Mouse (Mus musculus) NIH3T3 (cell line): ENCODE measurements around the gene Rcc1.

Source experiments
- DNase-seq: peaks from one replicate; pipeline ENCODE4 v3.0.0-alpha.2; 2012; ENCODE audit warnings: low read depth

The Rcc1 gene

DNA sequence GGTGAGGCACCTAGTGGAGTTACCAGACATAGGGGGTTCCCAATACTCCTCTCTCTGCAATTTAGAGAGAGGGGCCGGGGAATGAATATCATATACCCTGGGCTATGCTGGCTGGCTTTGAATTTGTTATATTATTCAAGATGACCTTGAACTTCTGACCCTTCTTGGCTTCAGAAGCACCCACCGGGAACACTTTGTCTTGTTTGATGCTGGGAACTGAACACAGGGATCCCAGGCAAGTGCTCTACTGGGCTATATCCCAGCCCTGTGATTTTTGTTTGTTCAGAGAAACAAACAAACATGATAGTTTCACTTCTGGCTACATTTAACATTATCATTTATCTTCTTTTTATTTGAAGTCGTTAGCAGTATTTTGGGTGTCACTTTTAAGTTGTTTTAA is 2.0 kb upstream of the Rcc1 start:
- DNase-seq: no peak

- DNase-seq: no peak
These were observed 1.2 kb upstream of the Rcc1 start for GRCm38 (mm10) chr4:132354571-132354970.

DNA sequence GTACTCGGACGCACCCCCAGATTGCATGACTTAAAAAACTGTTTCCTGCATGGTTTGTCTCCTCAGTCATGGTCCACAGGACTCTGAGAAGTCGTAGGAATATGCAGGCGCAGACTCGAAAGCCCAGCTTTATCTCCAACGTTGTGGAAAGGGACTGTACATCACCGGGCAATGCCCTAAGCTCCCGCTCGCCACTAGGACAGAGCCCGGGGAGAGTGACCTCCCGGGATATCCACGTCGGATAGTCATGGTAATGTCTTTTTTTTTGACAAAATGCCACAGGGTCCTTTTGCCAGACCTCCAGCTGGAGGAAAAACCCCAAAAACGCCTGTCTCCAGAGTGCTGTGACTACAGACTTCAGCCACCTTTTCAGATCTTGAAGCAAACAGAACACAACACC is 666 bp downstream of the Rcc1 start:
- peak; percentile 20 for DNase-seq

GRCm38 (mm10) chr4:132351401-132351800 is 2.0 kb downstream of the Rcc1 start:
- DNase-seq: no peak

- no peak for DNase-seq
These were observed 2.6 kb downstream of the Rcc1 start for GRCm38 (mm10) chr4:132350854-132351253.

DNA sequence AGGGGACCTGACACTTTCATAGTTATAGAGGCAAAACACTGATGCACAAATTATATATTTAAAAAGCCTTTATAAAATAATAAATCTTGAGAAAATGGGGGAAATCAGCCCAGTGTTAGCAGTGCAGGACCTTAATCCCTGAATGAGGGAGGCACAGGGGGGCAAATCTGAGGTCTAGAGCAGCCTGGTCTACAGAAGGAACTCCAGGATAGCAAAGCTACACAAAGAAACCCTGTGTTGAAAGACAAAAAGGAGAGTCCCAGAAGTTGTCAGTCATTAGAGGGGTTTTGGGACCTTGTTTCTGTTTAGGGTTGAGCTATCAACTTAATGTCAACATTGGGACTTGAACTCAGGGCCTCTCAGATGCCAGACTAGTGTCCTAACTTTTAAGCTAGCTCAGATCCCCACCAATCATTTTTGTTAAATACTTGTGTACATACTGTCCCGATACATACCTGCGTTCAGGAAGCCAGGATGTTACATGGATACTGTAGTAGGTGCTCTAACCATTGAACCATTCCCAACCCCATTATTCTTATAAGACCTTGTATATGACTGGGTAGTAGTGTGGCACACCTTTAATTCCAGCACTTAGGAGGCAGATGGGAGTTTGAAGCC is 3.2 kb downstream of the Rcc1 start:
- peak; percentile 16 for DNase-seq

GRCm38 (mm10) chr4:132349495-132350122 is 3.8 kb downstream of the Rcc1 start:
- DNase-seq: peak; percentile 11

- peak; percentile 67 for DNase-seq
These were observed 6.7 kb downstream of the Rcc1 start for GRCm38 (mm10) chr4:132346661-132347060.

DNA sequence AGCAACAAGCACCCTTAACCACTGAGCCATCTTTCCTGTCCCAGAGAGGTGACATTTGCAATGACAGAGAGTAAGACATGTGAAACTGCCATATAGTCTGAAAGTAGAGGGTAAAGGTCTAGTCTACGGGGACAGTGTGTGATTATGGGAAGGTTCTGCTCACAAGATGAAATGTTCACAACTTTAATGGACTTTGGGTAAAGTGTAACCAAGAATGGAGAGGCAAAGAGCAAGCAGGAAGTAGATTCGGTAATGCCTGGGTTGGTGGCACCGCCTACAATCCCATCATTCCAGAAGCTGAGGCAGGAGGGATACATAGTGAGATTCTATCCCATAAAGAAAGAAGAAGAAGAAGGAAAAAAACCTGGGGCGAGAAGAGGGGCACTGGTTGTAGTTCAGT is 7.1 kb downstream of the Rcc1 start:
- no peak for DNase-seq

DNA sequence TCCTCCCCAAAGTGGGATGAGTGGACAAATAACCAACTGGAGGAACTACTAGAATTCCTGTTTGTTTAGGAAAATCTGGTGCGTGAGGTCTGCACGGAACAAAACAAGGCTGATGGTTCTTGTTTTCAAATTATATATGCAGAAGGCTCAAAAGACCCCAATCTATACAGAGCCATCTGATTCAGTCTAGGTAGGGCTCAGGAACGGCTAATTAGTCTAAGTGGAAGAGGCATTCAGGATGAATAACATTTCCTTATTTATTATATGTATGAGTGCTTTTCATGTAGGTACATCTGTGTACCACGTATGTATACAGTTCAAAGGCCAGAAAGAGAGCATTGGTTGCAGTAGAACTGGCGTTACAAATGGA is 7.6 kb downstream of the Rcc1 start:
- no peak for DNase-seq

DNA sequence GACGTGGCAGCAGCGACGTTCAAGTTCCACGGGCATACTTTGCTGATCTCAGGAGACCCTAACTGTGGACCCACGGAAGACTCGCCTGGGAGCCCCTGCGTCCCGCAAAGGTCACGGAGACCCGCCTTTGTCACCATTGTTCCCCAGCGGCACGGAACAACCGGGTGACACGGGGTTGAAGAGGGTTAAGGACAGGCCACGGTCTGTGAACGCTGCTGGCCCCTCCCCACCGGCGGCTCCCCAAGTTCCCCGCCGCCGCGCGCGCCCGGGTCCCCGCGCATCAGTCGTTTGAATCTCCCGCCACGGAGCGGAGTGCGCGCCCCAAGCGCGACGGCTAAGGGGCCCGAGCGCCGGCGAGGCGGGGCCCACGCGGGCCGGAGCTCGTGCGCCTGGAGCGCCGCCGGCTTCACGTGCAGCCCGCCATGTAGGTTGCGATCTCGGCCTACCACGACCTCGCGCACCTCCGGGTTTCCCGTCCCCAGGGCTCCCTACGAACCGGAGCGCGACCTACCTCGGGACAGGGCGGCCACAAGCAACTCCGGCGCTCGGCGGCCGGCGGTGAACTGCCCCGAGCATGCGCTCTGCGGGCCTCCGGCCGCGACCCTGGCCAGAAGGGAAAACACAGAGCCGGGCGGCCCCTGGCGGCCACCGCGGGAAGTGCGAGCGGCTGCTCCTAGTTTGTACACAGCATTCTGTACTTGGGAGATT is 8.1 kb downstream of the Rcc1 start:
- DNase-seq: peak; percentile 96

- peak; percentile 54 for DNase-seq
These were observed 8.8 kb downstream of the Rcc1 start for GRCm38 (mm10) chr4:132344403-132345134.

DNA sequence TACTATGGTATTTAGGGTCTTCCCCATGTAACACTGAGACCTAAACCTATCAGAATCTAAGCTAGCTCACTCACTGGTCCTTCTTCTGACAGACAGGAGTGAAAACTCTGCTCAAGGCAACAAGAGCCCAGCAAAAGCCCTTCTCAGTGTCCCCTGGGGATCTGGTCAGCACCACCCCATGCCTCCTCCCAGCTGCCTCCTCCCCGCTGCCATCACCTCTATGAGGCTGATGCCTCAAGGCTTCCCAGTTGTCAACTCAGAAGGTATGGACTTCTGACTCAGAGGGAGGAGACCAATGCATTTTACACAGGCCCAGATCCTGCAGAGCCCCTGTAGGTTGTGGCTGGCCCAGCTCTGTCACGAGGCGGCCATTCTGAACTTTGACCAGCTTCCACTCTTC is 12.0 kb downstream of the Rcc1 start:
- no peak for DNase-seq

- no peak for DNase-seq
These were observed 14.5 kb downstream of the Rcc1 start for GRCm38 (mm10) chr4:132338943-132339342.

DNA sequence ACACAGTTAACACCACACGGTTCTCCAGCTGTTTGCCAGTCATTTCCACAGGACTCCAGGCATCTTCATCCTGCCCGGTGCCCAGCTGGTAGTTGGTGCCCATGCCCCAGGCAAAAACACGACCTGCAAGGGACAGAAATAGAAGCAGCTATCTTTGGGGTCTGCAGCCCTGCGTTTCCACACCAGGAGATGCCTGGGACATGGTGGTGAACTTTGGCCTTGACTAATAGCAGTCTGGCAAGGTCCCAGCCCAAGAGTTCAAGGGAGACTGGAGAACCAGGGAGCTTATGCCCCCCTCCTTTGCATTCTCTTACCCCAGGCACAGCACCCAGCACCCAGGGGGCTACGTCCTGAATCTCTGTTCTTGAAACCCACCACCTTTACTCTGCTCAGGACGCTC is 20.5 kb downstream of the Rcc1 start:
- DNase-seq: no peak

DNA sequence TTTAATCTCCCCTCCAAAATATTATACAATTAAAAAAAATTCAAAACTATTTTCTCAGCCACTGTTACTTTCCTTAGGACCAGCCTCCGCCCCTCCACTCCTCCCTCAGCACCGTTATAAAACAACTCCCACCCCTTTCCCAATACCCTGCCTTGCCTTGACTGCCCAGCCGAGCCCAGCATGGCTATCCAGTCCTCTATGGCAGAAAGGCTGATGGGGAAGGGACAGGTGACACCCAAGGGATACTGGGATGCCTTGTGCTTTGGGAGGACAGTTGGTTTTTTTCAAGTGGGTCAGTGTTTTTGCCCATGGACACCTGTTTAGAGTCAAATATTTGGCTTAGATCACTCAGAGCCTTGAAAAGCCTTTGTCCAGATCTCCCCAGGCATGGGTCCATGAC is 21.4 kb downstream of the Rcc1 start:
- no peak for DNase-seq

DNA sequence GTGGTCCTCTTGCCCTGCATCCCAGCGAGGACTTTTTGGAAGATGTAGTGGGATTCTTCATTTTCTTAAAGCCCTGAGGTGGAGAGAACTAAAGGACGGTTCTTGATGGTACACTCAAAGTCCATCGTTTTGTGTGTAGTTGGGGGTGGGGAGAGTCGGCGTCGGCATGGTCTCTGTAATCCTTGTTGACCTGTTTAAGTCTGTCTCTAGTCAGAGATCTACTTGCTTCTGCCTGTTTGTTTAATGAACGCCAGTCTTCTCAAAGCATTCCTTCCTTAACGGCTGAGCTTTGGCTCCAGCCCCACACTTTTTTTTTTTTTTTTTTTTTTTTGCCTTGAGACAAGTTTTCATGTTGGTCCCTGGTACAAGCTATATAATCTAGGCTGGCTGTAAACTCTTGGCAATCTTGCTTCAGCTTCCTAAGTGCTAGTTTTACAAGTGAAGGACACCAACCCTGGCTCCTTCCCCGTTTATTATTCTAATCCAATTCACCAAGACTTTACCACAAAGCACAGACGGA is 23.5 kb downstream of the Rcc1 start:
- DNase-seq: peak; percentile 43

GRCm38 (mm10) chr4:132329115-132329834 is 24.1 kb downstream of the Rcc1 start, which contains the start of gene Trnau1ap:
TSS of gene Trnau1ap (minus strand) at chr4:132329538.
- peak; percentile 95 for DNase-seq

DNA sequence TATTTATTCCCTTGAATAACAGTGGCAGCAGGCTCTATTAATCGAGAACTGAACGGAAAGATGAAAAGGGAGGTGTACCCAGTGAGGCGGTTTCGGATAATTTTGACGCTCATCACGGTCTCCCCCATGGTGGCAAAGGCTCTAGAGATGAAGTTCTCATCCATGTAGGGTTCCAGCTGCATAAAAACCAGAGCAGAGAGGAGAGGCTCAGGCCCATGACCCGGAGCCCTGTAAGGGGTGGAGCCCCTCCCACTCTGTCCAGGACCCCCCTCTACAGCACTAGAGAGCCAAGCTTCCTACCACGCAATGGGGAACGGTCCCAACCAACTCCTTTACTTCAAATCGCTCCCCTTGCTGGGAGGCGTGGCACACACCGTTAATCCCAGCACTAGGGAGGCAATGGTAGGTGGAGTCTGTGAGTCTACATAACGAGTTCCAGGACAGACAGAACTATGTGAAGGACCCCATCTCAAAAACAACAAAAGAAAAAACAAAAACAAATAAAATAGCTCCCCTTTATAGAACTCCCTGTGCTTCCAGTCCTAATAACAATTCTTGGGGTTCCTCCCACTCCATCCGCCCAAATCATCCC is 24.9 kb downstream of the Rcc1 start:
- DNase-seq: peak; percentile 7

DNA sequence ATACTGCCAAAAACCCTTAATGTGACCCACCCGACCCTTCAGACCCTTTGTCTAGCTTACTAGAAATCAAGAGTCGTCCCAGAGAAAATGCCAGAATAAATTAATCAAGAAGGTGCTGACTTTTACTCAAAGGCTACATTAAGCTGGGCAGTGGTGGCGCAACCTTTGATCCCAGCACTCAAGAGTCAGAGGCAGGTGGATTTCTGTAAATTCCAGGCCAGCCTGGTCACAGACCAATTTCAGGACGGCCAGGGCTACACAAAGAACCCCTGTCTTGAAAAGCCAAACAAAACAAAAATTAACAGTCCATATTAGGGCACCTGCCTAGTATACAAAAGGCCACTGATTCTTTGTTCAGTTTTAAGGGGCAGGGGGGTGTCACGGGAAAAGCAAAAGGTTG is 26.9 kb downstream of the Rcc1 start:
- DNase-seq: no peak

DNA sequence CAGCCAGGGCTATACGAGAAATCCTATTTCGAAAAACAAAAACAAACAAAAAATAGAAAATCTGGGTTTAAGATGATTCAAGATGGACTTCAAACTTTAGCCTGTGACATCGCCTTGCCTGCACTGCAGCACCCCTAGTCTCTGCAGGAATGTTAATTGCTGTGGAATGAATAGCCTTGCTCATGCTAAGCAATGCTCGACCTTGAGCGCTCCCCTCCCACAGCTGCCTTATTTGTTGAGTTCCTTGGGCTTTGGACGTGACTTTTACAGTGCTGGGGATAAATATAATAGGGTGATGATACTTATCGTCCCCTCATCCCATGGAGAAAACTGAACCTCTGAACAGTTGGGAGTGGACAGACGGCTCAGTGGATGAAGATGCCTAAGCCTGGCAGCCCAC is 37.7 kb downstream of the Rcc1 start:
- DNase-seq: no peak
